Mouse (Mus musculus) erythroblast, embryonic 14.5 days (primary cell): ENCODE results near the gene Snrnp25.

Experiments used
- GATA1 ChIP-seq: IDR thresholded peaks from 2 replicates; pipeline ENCODE4 v1.6.1; 2012; ENCODE audit warnings: low read length, inconsistent platforms, mixed read lengths
- TAL1 ChIP-seq: IDR thresholded peaks from 3 replicates; pipeline ENCODE4 v1.6.1; 2012; ENCODE audit warnings: low read length, inconsistent platforms, mixed read lengths

DNA sequence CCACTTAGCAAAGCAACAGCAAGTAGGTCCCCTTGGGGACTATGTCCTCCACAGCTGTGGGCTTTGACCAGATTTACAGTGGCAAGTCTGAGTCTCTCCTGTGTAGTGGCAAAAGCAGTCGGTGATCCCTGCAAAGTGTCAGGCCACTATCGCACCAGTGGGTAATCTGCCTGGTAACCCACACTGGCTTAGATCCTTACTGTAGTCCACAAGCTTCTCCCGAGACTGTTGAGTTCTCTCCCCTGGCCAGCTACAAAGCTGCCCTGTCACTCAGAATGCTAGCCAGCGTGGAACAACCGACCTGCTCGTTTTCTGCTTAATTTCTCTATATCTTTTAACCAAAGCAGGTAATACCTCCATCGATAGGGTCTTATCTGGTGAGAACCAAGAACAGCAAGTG lies 44.9 kb upstream of the Snrnp25 start:
- TF ChIP-seq GATA1 (no peak), TAL1 (no peak)
